Mouse (Mus musculus) hindbrain, postnatal 0 days (tissue): ENCODE measurements around the gene Slc22a13. TPM values are rescaled to one million over a fixed set of nuclear protein-coding genes. Genes with fewer than 3 reads are reported as not detected.

ENCODE experiments used
- ATAC-seq: fragments of 200-750 bp; cut with Nextera tagmentation; 2 replicates; pipeline ENCODE4 v1.8.0; 2017; ENCODE audit warnings: mild to moderate bottlenecking, moderate TSS enrichment, moderate library complexity
- DNase-seq: peaks from one replicate; pipeline ENCODE4 v3.0.0-alpha.2; 2015; ENCODE audit warnings: low spot score
- H3K27ac ChIP-seq: fragments of 300-500 bp; sonication (generic); 2 replicates; pipeline ENCODE4 v1.5.1; 2014; ENCODE audit warnings: mild to moderate bottlenecking
- H3K27me3 ChIP-seq: fragments of 300-500 bp; sonication (generic); 2 replicates; pipeline ENCODE4 v1.6.1; 2014; ENCODE audit warnings: low read length, mixed read lengths; ENCODE audit not compliant: insufficient read depth
- H3K36me3 ChIP-seq: fragments of 300-500 bp; sonication (generic); 2 replicates; pipeline ENCODE4 v1.6.1; 2014; ENCODE audit warnings: low read length, mixed read lengths; ENCODE audit not compliant: insufficient read depth
- H3K4me1 ChIP-seq: fragments of 300-500 bp; sonication (generic); 2 replicates; pipeline ENCODE4 v1.6.1; 2014; ENCODE audit warnings: antibody characterized with exemption, low read length, mixed read lengths; ENCODE audit not compliant: insufficient read depth
- H3K4me2 ChIP-seq: fragments of 300-500 bp; sonication (generic); 2 replicates; pipeline ENCODE4 v1.6.1; 2014; ENCODE audit warnings: low read depth, mild to moderate bottlenecking, low read length, moderate library complexity, mixed read lengths
- H3K4me3 ChIP-seq: fragments of 300-500 bp; sonication (generic); 2 replicates; pipeline ENCODE4 v1.5.1; 2014; ENCODE audit warnings: low read length
- H3K9ac ChIP-seq: fragments of 300-500 bp; sonication (generic); replicated peaks from 2 replicates; pipeline ENCODE4 v1.6.1; 2014; ENCODE audit warnings: mild to moderate bottlenecking, low read length, moderate library complexity, mixed read lengths
- H3K9me3 ChIP-seq: fragments of 300-500 bp; sonication (generic); 2 replicates; pipeline ENCODE4 v1.6.1; 2016; ENCODE audit warnings: low read length, mixed read lengths
- CTCF ChIP-seq: IDR thresholded peaks from 2 replicates; pipeline ENCODE4 v1.5.1; 2016; ENCODE audit warnings: antibody characterized with exemption, control low read depth, low read depth
- WGBS: fragments of 180-500 bp; shearing (Covaris S2); extraction: QIAGEN DNeasy Blood & Tissue Kit; methylation state at CpG from one replicate; pipeline ENCODE4 v1.1.7; 2014; 5-methylcytosine and 5-hydroxymethylcytosine counted together
- polyA plus RNA-seq: library from polyadenylated mRNA; unstranded; fragments of >200 nt; fragmentation: Nextera tagmentation; extraction: Ambion mirVana; gene quantifications from 2 replicates; pipeline ENCODE4 v1.2.1, GENCODE M21; 2015
- total RNA-seq: library from RNA; depleted of rRNA; stranded (reverse); fragments of >200 nt; gene quantifications from 2 replicates; pipeline ENCODE4 v1.2.3, GENCODE M21; 2014

Gene Slc22a13
- total and polyA plus RNA-seq, 2 experiments from 2014 or later: not detected

- Histone ChIP-seq H3K36me3 (no peaks in the 10 kb centered on the region), H3K9me3 (no peaks in the 10 kb centered on the region), H3K27ac (no peak overlapping the region), H3K9ac (no peak overlapping the region), H3K4me3 (no peak overlapping the region), H3K4me2 (no peak overlapping the region), H3K27me3 (no peaks in the 10 kb centered on the region), H3K4me1 (no peaks in the 10 kb centered on the region)
- whole genome bisulfite sequencing: 94% methylated on average over 2 of the region's 2 CpGs
- TF ChIP-seq CTCF: no peak
- no peak for ATAC-seq
- DNase-seq: no peak
These were observed 41.3 kb downstream of the Slc22a13 start for GRCm38 (mm10) chr9:119167608-119168007.

DNA sequence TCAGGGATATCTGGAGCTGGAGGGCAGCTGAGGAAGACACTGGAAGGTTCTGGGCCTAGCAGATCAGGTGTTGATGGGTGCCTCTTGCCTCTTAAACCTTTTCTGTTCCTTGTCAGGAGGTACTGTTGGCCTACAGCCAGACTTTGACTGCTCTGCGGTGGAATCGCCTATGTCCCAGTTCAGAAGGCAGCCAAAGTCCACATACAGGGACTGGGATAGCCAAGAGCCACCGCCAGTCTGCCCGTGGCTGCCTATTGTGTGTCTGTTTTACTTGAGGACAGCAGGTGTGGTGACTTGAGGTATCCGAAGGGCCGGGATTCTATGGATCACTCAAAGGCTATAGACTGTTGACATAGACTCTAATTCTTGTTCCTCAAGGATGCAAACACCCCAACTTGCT, 43.4 kb downstream of the Slc22a13 start:
- TF ChIP-seq CTCF: no peak
- no peaks in the 10 kb centered on the region for H3K4me1 ChIP-seq
- H3K4me2 ChIP-seq: no peak overlapping the region
- DNase-seq (no peak), ATAC-seq (no peak)
- no peaks in the 10 kb centered on the region for H3K27me3 ChIP-seq
- H3K4me3 ChIP-seq: no peak overlapping the region
- no peak overlapping the region for H3K27ac ChIP-seq
- WGBS: 89% methylated on average over 6 of the region's 6 CpGs
- H3K9me3 ChIP-seq: no peaks in the 10 kb centered on the region
- no peak overlapping the region for H3K9ac ChIP-seq
- H3K36me3 ChIP-seq: no peaks in the 10 kb centered on the region

- Histone ChIP-seq H3K27me3 (no peaks in the 10 kb centered on the region), H3K27ac (no peak overlapping the region), H3K4me2 (no peak overlapping the region), H3K4me3 (no peak overlapping the region), H3K9me3 (no peaks in the 10 kb centered on the region), H3K4me1 (no peaks in the 10 kb centered on the region), H3K9ac (no peak overlapping the region), H3K36me3 (no peaks in the 10 kb centered on the region)
- no peak for DNase-seq
- no peak for TF ChIP-seq CTCF
- 86% methylated on average over 7 of the region's 7 CpGs for WGBS
- ATAC-seq: no peak
These were observed 44.2 kb downstream of the Slc22a13 start for GRCm38 (mm10) chr9:119164743-119165142.

DNA sequence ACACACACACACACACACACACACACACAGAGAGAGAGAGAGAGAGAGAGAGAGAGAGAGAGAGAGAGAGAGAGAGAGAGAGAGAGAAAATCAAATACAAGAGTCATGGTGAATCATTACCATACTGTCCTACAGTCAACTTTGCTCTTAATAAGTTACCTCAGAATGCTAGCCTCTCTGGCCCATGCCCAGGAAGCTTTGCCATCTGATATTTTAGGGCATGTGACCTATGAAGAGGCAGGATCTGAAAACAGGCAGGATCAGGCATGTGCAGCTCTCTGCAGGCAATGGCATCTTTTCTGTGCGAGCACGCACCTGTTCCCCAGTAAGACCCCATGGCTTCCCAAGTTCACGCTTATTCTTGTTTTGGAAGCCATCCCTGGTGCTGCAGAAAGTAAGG, 48.2 kb downstream of the Slc22a13 start:
- H3K27me3 ChIP-seq: no peaks in the 10 kb centered on the region
- no peak for ATAC-seq
- DNase-seq: no peak
- TF ChIP-seq CTCF: no peak
- H3K36me3 ChIP-seq: no peaks in the 10 kb centered on the region
- H3K4me3 ChIP-seq: no peak overlapping the region
- H3K4me1 ChIP-seq: no peaks in the 10 kb centered on the region
- no peaks in the 10 kb centered on the region for H3K9me3 ChIP-seq
- WGBS: 86% methylated on average over 3 of the region's 3 CpGs
- no peak overlapping the region for H3K27ac ChIP-seq
- no peak overlapping the region for H3K9ac ChIP-seq
- H3K4me2 ChIP-seq: no peak overlapping the region

- no peak within 1 kb of the TSS for H3K4me3 ChIP-seq
- no peaks in the 10 kb centered on the region for H3K9me3 ChIP-seq
- no peaks in the 10 kb centered on the region for H3K27me3 ChIP-seq
- no peak within 1 kb of the TSS for H3K9ac ChIP-seq
- no peak for TF ChIP-seq CTCF
- 62% methylated on average over 4 of the region's 4 CpGs for WGBS
- H3K27ac ChIP-seq: no peak within 1 kb of the TSS
- no peaks in the 10 kb centered on the region for H3K4me1 ChIP-seq
- no peaks in the 10 kb centered on the region for H3K36me3 ChIP-seq
- ATAC-seq (no peak), DNase-seq (no peak)
- no peak within 1 kb of the TSS for H3K4me2 ChIP-seq
These were observed 50.0 kb downstream of the Slc22a13 start, which contains the start of gene Gm47289 for GRCm38 (mm10) chr9:119158861-119159260. TSS of gene Gm47289 (plus strand) at chr9:119159161.

DNA sequence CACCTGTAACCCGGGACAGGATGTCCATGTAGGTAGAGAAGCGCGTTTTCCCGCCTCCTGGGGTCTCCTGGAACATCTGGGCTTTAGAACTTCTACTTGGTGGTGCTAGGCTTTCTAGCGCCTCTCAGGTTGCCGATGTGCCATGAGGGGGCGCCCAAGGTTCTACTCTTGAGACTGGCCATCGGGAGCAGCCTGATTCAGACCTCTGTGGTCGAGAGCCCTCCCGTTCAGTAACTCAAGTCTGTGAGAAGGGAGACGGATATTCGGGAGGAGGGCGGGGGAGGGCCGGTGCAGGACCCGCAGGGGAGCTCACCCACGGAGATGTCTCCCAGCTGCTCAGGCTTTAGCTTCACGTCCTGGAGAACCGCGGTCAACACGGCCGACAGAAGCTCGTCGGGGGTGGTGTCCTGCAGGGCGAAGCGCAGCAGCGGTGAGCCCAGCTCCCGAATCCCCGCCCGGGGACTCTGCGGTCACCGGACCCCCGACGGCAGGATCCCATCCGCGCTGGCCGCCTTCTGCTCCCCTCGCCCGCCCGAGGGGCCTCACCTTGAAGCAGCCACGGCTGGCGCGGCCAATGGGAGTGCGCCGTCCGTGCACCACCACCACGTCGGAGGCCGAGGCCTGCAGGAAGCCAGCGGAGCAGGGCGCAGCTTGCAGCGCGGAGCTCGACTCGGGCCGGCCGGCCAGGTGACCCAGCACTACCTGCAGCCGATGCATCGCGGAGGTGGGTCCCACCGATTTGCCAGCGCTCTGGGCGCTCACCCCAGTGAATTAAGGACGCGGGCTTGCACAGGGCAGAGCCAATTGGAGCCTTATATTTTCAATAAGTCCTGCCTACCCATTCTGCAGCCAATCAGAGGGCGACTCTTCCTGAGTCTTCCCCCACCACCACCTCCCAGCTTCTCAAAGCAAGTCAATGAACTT, 52.4 kb downstream of the Slc22a13 start, which contains the start of gene Acaa1b:
Acaa1b (minus strand) TSS at position 816 of the 924 bp plus-strand sequence.
- Histone ChIP-seq H3K27ac (no peak within 1 kb of the TSS), H3K9ac (no peak within 1 kb of the TSS; the same call in 1 of the 2 replicates), H3K4me1 (no peaks in the 10 kb centered on the region), H3K27me3 (no peaks in the 10 kb centered on the region), H3K4me2 (peak within 1 kb of the TSS; percentile 48), H3K36me3 (no peaks in the 10 kb centered on the region), H3K4me3 (peak within 1 kb of the TSS; percentile 39), H3K9me3 (no peaks in the 10 kb centered on the region)
- TF ChIP-seq CTCF: peak; percentile 76
- ATAC-seq: peak; percentile 90
- peak; percentile 89 for DNase-seq
- WGBS: 1% methylated on average over 64 of the region's 65 CpGs

- no peaks in the 10 kb centered on the region for H3K27me3 ChIP-seq
- no peak for TF ChIP-seq CTCF
- H3K4me2 ChIP-seq: no peak overlapping the region
- H3K27ac ChIP-seq: no peak overlapping the region
- no peaks in the 10 kb centered on the region for H3K9me3 ChIP-seq
- no peak overlapping the region for H3K4me3 ChIP-seq
- DNase-seq (peak; percentile 6), ATAC-seq (no peak)
- H3K9ac ChIP-seq: no peak overlapping the region
- 61% methylated on average over 7 of the region's 7 CpGs for WGBS
- no peaks in the 10 kb centered on the region for H3K4me1 ChIP-seq
- H3K36me3 ChIP-seq: no peaks in the 10 kb centered on the region
These were observed 53.1 kb downstream of the Slc22a13 start for GRCm38 (mm10) chr9:119155826-119156225.
